Comparison of ENCODE assay signal across 9 mouse cellular contexts in genomic region chr3:146107116-146107849, GRCm38 (mm10). TPM values are rescaled to one million over a fixed set of nuclear protein-coding genes. Genes with fewer than 3 reads are reported as not detected.
A peak's percentile ranks its signal among the peaks of the same experiment; 100 is the strongest.
DNase-seq lines count a peak whose midpoint lies in the region; ATAC-seq and TF ChIP-seq lines count a peak whose summit lies in the region.
"Had no signal": no experiment of that assay in that cellular context is flagged by ENCODE, and none has a peak within 500 bp of the region (broad histone marks: within the 10 kb centered on the region; RNA-seq: fewer than 3 reads in every experiment).

No protein-coding gene starts in this region.

- H3K4me1 ChIP-seq in kidney, adult 2 months (ENCODE audit: control insufficient read depth, insufficient read depth, low read length): peaks cover 3% of the 10 kb centered on the region; the same call in 1 of the 2 replicates
- peaks cover 3% of the 10 kb centered on the region; the same call in 1 of the 2 replicates for H3K4me1 ChIP-seq in heart, embryonic 15.5 days (replicated peaks)
- 0 out of 4 replicates have a peak, but pooled peaks cover 0 to 2% of the 10 kb centered on the region in 2 experiments for H3K4me1 ChIP-seq in liver, embryonic 14.5 days (replicated peaks; ENCODE audit: control insufficient read depth in 2 of 2, insufficient read depth in 2 of 2, low read length in 1 of 2)

- peak; percentile 9 for DNase-seq in kidney, adult 2 months
- no peak for DNase-seq in kidney, adult 11 months
- DNase-seq in CD4-positive helper T cell, adult 2 months (ENCODE audit: low read depth, low spot score): peak; percentile 13
- peak; percentile 41 to 46 for DNase-seq in adrenal gland, postnatal 36 days
- DNase-seq in liver, embryonic 14.5 days (ENCODE audit: low read depth in 3 of 3, low spot score in 3 of 3): no peak
- DNase-seq in retina, embryonic 14.5 days (ENCODE audit: low spot score): peak; percentile 76
- no peak for DNase-seq in ovary, adult 18-20 months (ENCODE audit: low spot score)

- no peak for TF ChIP-seq CTCF in kidney, adult 2 months (conservative IDR thresholded peaks at IDR 0.05; ENCODE audit: insufficient read depth, insufficient read length, low read depth, low read length)
- TF ChIP-seq CTCF in liver, embryonic 14.5 days (IDR thresholded peaks at IDR 0.05; ENCODE audit: low read depth): no peak; the same call in 1 of the 2 replicates

- H3K9ac ChIP-seq in heart, embryonic 15.5 days: peak overlapping the region; percentile 37
- no peak overlapping the region for H3K9ac ChIP-seq in liver, embryonic 14.5 days (replicated peaks)

- H3K27ac ChIP-seq in kidney, adult 2 months (ENCODE audit: insufficient read depth, low read depth, low read length): no peak overlapping the region
- no peak overlapping the region for H3K27ac ChIP-seq in heart, embryonic 15.5 days
- H3K27ac ChIP-seq in liver, embryonic 14.5 days: no peak overlapping the region

- TF ChIP-seq POLR2A in kidney, adult 2 months (IDR thresholded peaks at IDR 0.05; ENCODE audit: low read depth, low read length): no peak

- H3K27me3 ChIP-seq in kidney, adult 2 months (replicated peaks; ENCODE audit: control insufficient read depth, insufficient read depth, low read length): no peaks in the 10 kb centered on the region
- 0 out of 2 replicates have a peak, but pooled peaks cover 4% of the 10 kb centered on the region for H3K27me3 ChIP-seq in heart, embryonic 15.5 days
- no peaks in the 10 kb centered on the region; the same call in none of the 2 replicates for H3K27me3 ChIP-seq in liver, embryonic 14.5 days (ENCODE audit: control insufficient read depth, insufficient read depth, low read length)

- H3K4me2 ChIP-seq in heart, embryonic 15.5 days: peak overlapping the region; percentile 88
- peak overlapping the region; percentile 65 for H3K4me2 ChIP-seq in liver, embryonic 14.5 days (ENCODE audit: low read depth)

- H3K4me3 ChIP-seq in kidney, adult 2 months (ENCODE audit: insufficient read depth, low read depth, low read length): peak overlapping the region; percentile 38; the same call in 1 of the 2 replicates
- peak overlapping the region; percentile 52 for H3K4me3 ChIP-seq in heart, embryonic 15.5 days
- H3K4me3 ChIP-seq in liver, embryonic 14.5 days (ENCODE audit: insufficient read depth in 1 of 2, low read depth in 2 of 2, low read length in 2 of 2): peak overlapping the region; percentile 41 to 42

- TF ChIP-seq EP300 in liver, embryonic 14.5 days (IDR thresholded peaks at IDR 0.05; ENCODE audit: low read depth): no peak

- H3K9me3 ChIP-seq in heart, embryonic 15.5 days (replicated peaks): no peaks in the 10 kb centered on the region
- H3K9me3 ChIP-seq in liver, embryonic 14.5 days (ENCODE audit: control insufficient read depth, low read length): peaks cover 2% of the 10 kb centered on the region; the same call in 1 of the 2 replicates

- 6% methylated on average over 18 of the region's 18 CpGs for WGBS in kidney, adult 2 months
- 5% methylated on average over 18 of the region's 18 CpGs for WGBS in heart, embryonic 15.5 days
- WGBS in liver, embryonic 14.5 days (ENCODE audit: insufficient replicate concordance): 8% methylated on average over 18 of the region's 18 CpGs

- no peaks in the 10 kb centered on the region for H3K36me3 ChIP-seq in kidney, adult 2 months (ENCODE audit: control insufficient read depth, insufficient read depth, low read length)
- no peaks in the 10 kb centered on the region for H3K36me3 ChIP-seq in heart, embryonic 15.5 days
- H3K36me3 ChIP-seq in liver, embryonic 14.5 days (replicated peaks; ENCODE audit: control insufficient read depth, insufficient read depth, low read depth): no peaks in the 10 kb centered on the region

- no peak for ATAC-seq in heart, embryonic 15.5 days (replicated peaks; ENCODE audit: insufficient number of reproducible peaks, insufficient read depth, low FRiP score, low read depth)
- peak; percentile 50; the same call in 1 of the 2 replicates for ATAC-seq in liver, embryonic 14.5 days (ENCODE audit: insufficient read depth)

RNA-seq across cellular contexts. Expression of gene Wdr63, which starts 0.6 kb away (rescaled TPM):
- polyA plus RNA-seq in kidney, adult 2 months (2012; rRNA removed): 0.10 TPM in 1 of 2 replicates, not detected in the other
- under 1 TPM in 1 of 2 experiments, not detected in 1; 0.26 TPM for total RNA-seq in adrenal gland, postnatal 36 days (2021)
- 0.09 and 0.19 TPM in 2 replicates for polyA plus RNA-seq in heart, embryonic 15.5 days (2015; fragmentation: Nextera tagmentation; extraction: Ambion mirVana)
- 0.04 TPM in 1 of 2 replicates, not detected in the other for polyA plus RNA-seq in liver, embryonic 14.5 days (2012; rRNA removed)
- 0.15 and 0.32 TPM in 2 replicates for polyA plus RNA-seq in liver, embryonic 14.5 days (2014; fragmentation: Nextera tagmentation; extraction: Ambion mirVana)
- total RNA-seq: adrenal gland, adult 18-20 months had no signal

RNA-seq across cellular contexts. Expression of gene Mcoln3, which starts 10.0 kb away (rescaled TPM):
- polyA plus RNA-seq in kidney, adult 2 months (2012; rRNA removed): 17.3 and 17.9 TPM in 2 replicates
- not detected for total RNA-seq in adrenal gland, postnatal 36 days (2021)
- polyA plus RNA-seq in heart, embryonic 15.5 days (2015; fragmentation: Nextera tagmentation; extraction: Ambion mirVana): 0.73 and 1.1 TPM in 2 replicates
- polyA plus RNA-seq in liver, embryonic 14.5 days (2012; rRNA removed): 0.05 and 0.11 TPM in 2 replicates
- 0.11 and 0.25 TPM in 2 replicates for polyA plus RNA-seq in liver, embryonic 14.5 days (2014; fragmentation: Nextera tagmentation; extraction: Ambion mirVana)
- total RNA-seq: adrenal gland, adult 18-20 months had no signal

RNA-seq across cellular contexts. Expression of gene Mcoln2, which starts 42.4 kb away (rescaled TPM):
- 3.2 and 3.5 TPM in 2 replicates for polyA plus RNA-seq in kidney, adult 2 months (2012; rRNA removed)
- not detected for total RNA-seq in adrenal gland, postnatal 36 days (2021)
- 0.35 and 1.7 TPM in 2 replicates for polyA plus RNA-seq in heart, embryonic 15.5 days (2015; fragmentation: Nextera tagmentation; extraction: Ambion mirVana)
- polyA plus RNA-seq in liver, embryonic 14.5 days (2012; rRNA removed): 4.6 and 5.9 TPM in 2 replicates
- polyA plus RNA-seq in liver, embryonic 14.5 days (2014; fragmentation: Nextera tagmentation; extraction: Ambion mirVana): 5.5 and 6.5 TPM in 2 replicates

Comparison
In these comparisons a context has a peak if more than half of its experiments do, and no peak if none do; other contexts are left out.
1. DNase-seq: peak in kidney, adult 2 months (single experiment), CD4-positive helper T cell, adult 2 months (single experiment), adrenal gland, postnatal 36 days (2 of 2) and retina, embryonic 14.5 days (single experiment); none in kidney, adult 11 months (single experiment), liver, embryonic 14.5 days (0 of 3) and ovary, adult 18-20 months (single experiment).
2. Peak in every context shown above with its lines, with median percentiles within 50 percentile points of each other: H3K4me3 ChIP-seq.